Mouse (Mus musculus): Measurements from ENCODE around the gene Pnp. TPM values are rescaled to one million over a fixed set of nuclear protein-coding genes. Genes with fewer than 3 reads are reported as not detected.

Gene Pnp
- polyA plus RNA-seq, 1 experiment from 2014 or later, result 39.2 TPM

Other genes with a start within 250 kb of the Pnp start
- gene Olfr747, start 237.9 kb upstream of the Pnp start, polyA plus RNA-seq (2018), result not detected in 3 replicates
- gene Olfr748, start 223.7 kb upstream of the Pnp start, polyA plus RNA-seq (2018), result not detected in 3 replicates
- gene Olfr749, start 186.0 kb upstream of the Pnp start, polyA plus RNA-seq (2018), result not detected in 3 replicates
- gene Ttc5, start 145.6 kb upstream of the Pnp start, polyA plus RNA-seq (2018), result 16.4 to 32.4 TPM (median 31.5 TPM) in 3 replicates
- gene Ccnb1ip1, start 123.3 kb upstream of the Pnp start, polyA plus RNA-seq (2018), result not detected in 3 replicates
- gene Parp2, start 123.2 kb upstream of the Pnp start, polyA plus RNA-seq (2018), result 34.4 to 55.8 TPM (median 53.8 TPM) in 3 replicates
- gene Tep1, start 60.5 kb upstream of the Pnp start, polyA plus RNA-seq (2018), result 54.3 to 116 TPM (median 85.4 TPM) in 3 replicates
- 0.10 to 0.34 TPM in 2 of 3 replicates, not detected in the other for gene Klhl33, start 33.6 kb upstream of the Pnp start, polyA plus RNA-seq (2018)
- 56.9 to 68.6 TPM (median 67.4 TPM) in 3 replicates for gene Osgep, start 6.2 kb upstream of the Pnp start, polyA plus RNA-seq (2018)
- 33.4 to 83.1 TPM (median 37.9 TPM) in 3 replicates for gene Apex1, start 6.1 kb upstream of the Pnp start, polyA plus RNA-seq (2018)
- 52.7 to 128 TPM (median 76.1 TPM) in 3 replicates for gene Pip4p1, start 226 bp upstream of the Pnp start, polyA plus RNA-seq (2018)
- gene Gm49342, start 13.4 kb downstream of the Pnp start, polyA plus RNA-seq (2018), result 224 to 377 TPM (median 317 TPM) in 3 replicates
- gene Pnp2, start 24.9 kb downstream of the Pnp start, polyA plus RNA-seq (2018), result 0.75 to 1.5 TPM (median 1.2 TPM) in 3 replicates
- not detected in 3 replicates for gene Rnase10, start 76.7 kb downstream of the Pnp start, polyA plus RNA-seq (2018)
- not detected in 3 replicates for gene Rnase9, start 110.8 kb downstream of the Pnp start, polyA plus RNA-seq (2018)
- not detected in 3 replicates for gene Rnase11, start 119.1 kb downstream of the Pnp start, polyA plus RNA-seq (2018)
- gene Rnase12, start 126.6 kb downstream of the Pnp start, polyA plus RNA-seq (2018), result not detected in 3 replicates
- not detected in 3 replicates for gene Olfr750, start 143.4 kb downstream of the Pnp start, polyA plus RNA-seq (2018)
- gene Rnase4, start 160.0 kb downstream of the Pnp start, polyA plus RNA-seq (2018), result 71.8 to 173 TPM (median 117 TPM) in 3 replicates
- gene Ang, start 160.1 kb downstream of the Pnp start, polyA plus RNA-seq (2018), result 15.6 to 41.8 TPM (median 23.3 TPM) in 3 replicates
- gene Eddm3b, start 183.3 kb downstream of the Pnp start, polyA plus RNA-seq (2018), result not detected in 3 replicates
- 3.8 to 24.3 TPM (median 17.6 TPM) in 3 replicates for gene Rnase6, start 192.8 kb downstream of the Pnp start, polyA plus RNA-seq (2018)
- not detected in 3 replicates for gene Rnase1, start 215.7 kb downstream of the Pnp start, polyA plus RNA-seq (2018)
- not detected in 3 replicates for gene Rnase2b, start 231.2 kb downstream of the Pnp start, polyA plus RNA-seq (2018)